Comparison of ENCODE assay signal across 17 mouse cellular contexts in genomic region chr10:117103854-117104598, GRCm38 (mm10). TPM values are rescaled to one million over a fixed set of nuclear protein-coding genes. Genes with fewer than 3 reads are reported as not detected.
DNase-seq lines count a peak whose midpoint lies in the region; ATAC-seq and TF ChIP-seq lines count a peak whose summit lies in the region.
"Had no signal": no experiment of that assay in that cellular context is flagged by ENCODE, and none has a peak within 500 bp of the region (broad histone marks: within the 10 kb centered on the region; RNA-seq: fewer than 3 reads in every experiment).

No protein-coding gene starts in this region.

- in situ Hi-C loops in CH12.LX (cut with MboI; ENCODE audit: low pct_ligation_motif_present, low pct_unique_long_range_greater_than_20kb, low sequenced_read_pairs), result no loop called here

- TF ChIP-seq EP300 in CH12.LX (IDR thresholded peaks at IDR 0.05; ENCODE audit: low read length), result no peak

- H3K4me1 ChIP-seq in heart, embryonic 16.5 days (ENCODE audit: control insufficient read depth, insufficient read depth, low read length), result peaks cover 38% of the 10 kb centered on the region
- H3K4me1 ChIP-seq in CH12.LX (ENCODE audit: control insufficient read depth in 1 of 2, insufficient read depth in 2 of 2), result peaks cover 0 to 56% of the 10 kb centered on the region in 2 experiments; a peak in 2 of 4 replicates
- peaks cover 28% of the 10 kb centered on the region for H3K4me1 ChIP-seq in intestine, embryonic 15.5 days (replicated peaks)

- intact Hi-C loops in heart, postnatal 14 days (cut with DNase I), result no loop called here

- H3K9me3 ChIP-seq in heart, embryonic 16.5 days (replicated peaks; ENCODE audit: control insufficient read depth, low read length), result no peaks in the 10 kb centered on the region
- no peaks in the 10 kb centered on the region for H3K9me3 ChIP-seq in CH12.LX (replicated peaks; ENCODE audit: low read length)
- H3K9me3 ChIP-seq in intestine, embryonic 15.5 days, result no peaks in the 10 kb centered on the region
- H3K9me3 ChIP-seq: embryonic facial prominence, embryonic 12.5 days; forebrain, embryonic 15.5 days had no signal

- H3K79me2 ChIP-seq in CH12.LX (replicated peaks; ENCODE audit: control insufficient read depth, extremely low read depth, insufficient read depth, poor library complexity, severe bottlenecking), result peaks cover 2% of the 10 kb centered on the region; the same call in 1 of the 2 replicates

- no peak for DNase-seq in heart, postnatal 14 days
- peak; percentile 67 for DNase-seq in CH12.LX (ENCODE audit: extremely low read depth)
- DNase-seq in right cerebral cortex, postnatal 25 days, result no peak
- DNase-seq in gastrocnemius, postnatal 4 days (ENCODE audit: low spot score in 2 of 2), result no peak
- DNase-seq: cerebellum, adult 18-20 months; gastrocnemius, postnatal 25 days; kidney, postnatal 4 days; thymus, adult 2 months had no signal

- dilution Hi-C loops in CH12.LX (cut with MboI; ENCODE audit: extremely low pct_ligation_motif_present, extremely low pct_unique_long_range_greater_than_20kb, low sequenced_read_pairs), result no loop called here

- no peaks in the 10 kb centered on the region for H3K27me3 ChIP-seq in heart, embryonic 16.5 days (ENCODE audit: control insufficient read depth, insufficient read depth, low read length)
- H3K27me3 ChIP-seq in CH12.LX (replicated peaks), result no peaks in the 10 kb centered on the region
- no peaks in the 10 kb centered on the region for H3K27me3 ChIP-seq in intestine, embryonic 15.5 days (replicated peaks)
- H3K27me3 ChIP-seq: embryonic facial prominence, embryonic 12.5 days; forebrain, embryonic 15.5 days had no signal

- no peak overlapping the region for H3K4me3 ChIP-seq in heart, embryonic 16.5 days (ENCODE audit: low read length)
- H3K4me3 ChIP-seq in CH12.LX (replicated peaks in 1 of 3; ENCODE audit: low read depth in 2 of 3, low read length in 2 of 3, poor library complexity in 1 of 3), result no peak overlapping the region
- H3K4me3 ChIP-seq in intestine, embryonic 15.5 days (replicated peaks), result no peak overlapping the region
- H3K4me3 ChIP-seq: embryonic facial prominence, embryonic 12.5 days; forebrain, embryonic 15.5 days had no signal

- no peak for TF ChIP-seq RAD21 in CH12.LX (IDR thresholded peaks at IDR 0.05; ENCODE audit: low read depth, low read length)

- peak overlapping the region; percentile 58 for H3K27ac ChIP-seq in heart, embryonic 16.5 days (ENCODE audit: low read length)
- no peak overlapping the region for H3K27ac ChIP-seq in CH12.LX (ENCODE audit: insufficient read depth, low read depth)
- peak overlapping the region; percentile 44; the same call in 1 of the 2 replicates for H3K27ac ChIP-seq in intestine, embryonic 15.5 days
- H3K27ac ChIP-seq: embryonic facial prominence, embryonic 12.5 days; forebrain, embryonic 15.5 days; hindbrain, postnatal 0 days had no signal

- 0 out of 2 replicates have a peak, but pooled peaks cover 3% of the 10 kb centered on the region for H3K36me3 ChIP-seq in heart, embryonic 16.5 days (ENCODE audit: control insufficient read depth, insufficient read depth)
- peaks cover 0 to 9% of the 10 kb centered on the region in 2 experiments for H3K36me3 ChIP-seq in CH12.LX (replicated peaks in 1 of 2; ENCODE audit: control insufficient read depth in 1 of 2, insufficient read depth in 1 of 2, low read length in 1 of 2)
- no peaks in the 10 kb centered on the region for H3K36me3 ChIP-seq in intestine, embryonic 15.5 days
- H3K36me3 ChIP-seq: embryonic facial prominence, embryonic 12.5 days; forebrain, embryonic 15.5 days had no signal

- no peak for TF ChIP-seq POLR2A in CH12.LX (IDR thresholded peaks at IDR 0.05; ENCODE audit: low read depth, low read length)

- H3K4me2 ChIP-seq in heart, embryonic 16.5 days (ENCODE audit: low read depth, low read length), result no peak overlapping the region
- H3K4me2 ChIP-seq in CH12.LX (ENCODE audit: insufficient read depth, low read depth, poor library complexity, severe bottlenecking), result no peak overlapping the region
- no peak overlapping the region for H3K4me2 ChIP-seq in intestine, embryonic 15.5 days (replicated peaks)
- H3K4me2 ChIP-seq: embryonic facial prominence, embryonic 12.5 days; forebrain, embryonic 15.5 days had no signal

- H3K9ac ChIP-seq in heart, embryonic 16.5 days (ENCODE audit: low read length), result no peak overlapping the region
- no peak overlapping the region for H3K9ac ChIP-seq in CH12.LX (ENCODE audit: insufficient read depth, low read depth)
- no peak overlapping the region for H3K9ac ChIP-seq in intestine, embryonic 15.5 days
- H3K9ac ChIP-seq: embryonic facial prominence, embryonic 12.5 days; forebrain, embryonic 15.5 days had no signal

- TF ChIP-seq CTCF in CH12.LX (conservative IDR thresholded peaks at IDR 0.05 in 1 of 2, IDR thresholded peaks at IDR 0.05 in 1 of 2; ENCODE audit: low read depth in 2 of 2, low read length in 2 of 2), result no peak

- ATAC-seq in heart, embryonic 16.5 days (replicated peaks; ENCODE audit: extremely low read depth, insufficient read depth, low FRiP score), result no peak
- ATAC-seq in intestine, embryonic 15.5 days, result peak; percentile 71
- peak; percentile 33; the same call in 1 of the 2 replicates for ATAC-seq in megakaryocyte-erythroid progenitor cell, adult 5-6 weeks (replicated peaks; ENCODE audit: low FRiP score, low TSS enrichment, poor library complexity, severe bottlenecking)
- ATAC-seq: forebrain, embryonic 15.5 days; hindbrain, postnatal 0 days had no signal

TF ChIP-seq in CH12.LX, 34 proteins besides CTCF, POLR2A, EP300 and RAD21:
- TF ChIP-seq MXI1 (IDR thresholded peaks at IDR 0.05; ENCODE audit: low read depth, low read length), result no peak
- TF ChIP-seq SMC3 (IDR thresholded peaks at IDR 0.05; ENCODE audit: low read depth, low read length), result no peak
- 0 out of 2 replicates have a peak, but pooled peaks have one; percentile 19 for TF ChIP-seq IRF4 (IDR thresholded peaks at IDR 0.05; ENCODE audit: low read depth, low read length)
- no peak for TF ChIP-seq TCF12 (IDR thresholded peaks at IDR 0.05; ENCODE audit: low read depth, low read length)
- TF ChIP-seq ZKSCAN1 (IDR thresholded peaks at IDR 0.05; ENCODE audit: borderline replicate concordance, low read depth, low read length), result no peak

RNA-seq across cellular contexts. Expression of gene Cct2, which starts 40.4 kb away (rescaled TPM):
- 167 and 185 TPM in 2 replicates for polyA plus RNA-seq in heart, embryonic 16.5 days (2015; fragmentation: Nextera tagmentation; extraction: Ambion mirVana)
- total RNA-seq in heart, postnatal 14 days (2021), result 100 to 1,000 TPM; 121 to 137 TPM
- total RNA-seq in CH12.LX (2012; rRNA removed), result 448 and 469 TPM in 2 replicates
- total RNA-seq in CH12.LX (2014; rRNA removed), result 901 and 1,012 TPM in 2 replicates
- polyA plus RNA-seq in CH12.LX (2012; ENCODE audit: insufficient read length, low read depth), result 723 and 889 TPM in 2 replicates
- polyA plus RNA-seq in intestine, embryonic 15.5 days (2015; fragmentation: Nextera tagmentation; extraction: Ambion mirVana), result 238 and 258 TPM in 2 replicates
- 545 and 559 TPM in 2 replicates for total RNA-seq in megakaryocyte-erythroid progenitor cell, adult 5-6 weeks (2014; fragmentation: Nextera tagmentation)
- total RNA-seq in megakaryocyte-erythroid progenitor cell, adult 5-6 weeks (2017), result 707 and 779 TPM in 2 replicates
- total RNA-seq in gastrocnemius, postnatal 4 days (2021), result 100 to 1,000 TPM; 218 to 224 TPM

RNA-seq across cellular contexts. Expression of gene Frs2, which starts 44.3 kb away (rescaled TPM):
- 16.1 and 17.5 TPM in 2 replicates for polyA plus RNA-seq in heart, embryonic 16.5 days (2015; fragmentation: Nextera tagmentation; extraction: Ambion mirVana)
- 10 to 100 TPM; 17.9 to 19.5 TPM for total RNA-seq in heart, postnatal 14 days (2021)
- total RNA-seq in CH12.LX (2012; rRNA removed), result 5.6 and 5.7 TPM in 2 replicates
- total RNA-seq in CH12.LX (2014; rRNA removed), result 3.8 and 4.3 TPM in 2 replicates
- polyA plus RNA-seq in CH12.LX (2012; ENCODE audit: insufficient read length, low read depth), result 10.3 and 10.4 TPM in 2 replicates
- polyA plus RNA-seq in intestine, embryonic 15.5 days (2015; fragmentation: Nextera tagmentation; extraction: Ambion mirVana), result 14.2 and 16.8 TPM in 2 replicates
- 20.7 and 22.7 TPM in 2 replicates for total RNA-seq in megakaryocyte-erythroid progenitor cell, adult 5-6 weeks (2014; fragmentation: Nextera tagmentation)
- total RNA-seq in megakaryocyte-erythroid progenitor cell, adult 5-6 weeks (2017), result 9.6 and 22.9 TPM in 2 replicates
- 10 to 100 TPM; 15.4 to 17.7 TPM for total RNA-seq in gastrocnemius, postnatal 4 days (2021)

RNA-seq across cellular contexts. Expression of gene Lrrc10, which starts 58.9 kb away (rescaled TPM):
- 60.4 and 62.1 TPM in 2 replicates for polyA plus RNA-seq in heart, embryonic 16.5 days (2015; fragmentation: Nextera tagmentation; extraction: Ambion mirVana)
- total RNA-seq in heart, postnatal 14 days (2021), result 100 to 1,000 TPM; 247 to 264 TPM
- total RNA-seq in CH12.LX (2012; rRNA removed) (not detected in 2 replicates), CH12.LX (2014; rRNA removed) (not detected in 2 replicates)
- not detected in 2 replicates for polyA plus RNA-seq in CH12.LX (2012; ENCODE audit: insufficient read length, low read depth)
- not detected in 2 replicates for polyA plus RNA-seq in intestine, embryonic 15.5 days (2015; fragmentation: Nextera tagmentation; extraction: Ambion mirVana)
- not detected in 2 replicates for total RNA-seq in megakaryocyte-erythroid progenitor cell, adult 5-6 weeks (2014; fragmentation: Nextera tagmentation)
- not detected in 2 replicates for total RNA-seq in megakaryocyte-erythroid progenitor cell, adult 5-6 weeks (2017)
- under 1 TPM; 0.18 to 0.20 TPM for total RNA-seq in gastrocnemius, postnatal 4 days (2021)
- total RNA-seq: adrenal gland, postnatal 4 days; gastrocnemius, postnatal 25 days; left cerebral cortex, adult 18-20 months had no signal
- polyA plus RNA-seq: embryonic facial prominence, embryonic 12.5 days; forebrain, embryonic 15.5 days; hindbrain, postnatal 0 days; small intestine, adult 2 months had no signal

Comparison
In these comparisons a context has a peak if more than half of its experiments do, and no peak if none do; other contexts are left out.
1. RNA of gene Lrrc10, which starts 58.9 kb away (total RNA-seq): 247 to 264 TPM in heart, postnatal 14 days; 0.18 to 0.20 TPM in gastrocnemius, postnatal 4 days, not detected in CH12.LX and not detected in megakaryocyte-erythroid progenitor cell, adult 5-6 weeks; every median in the first group is over 100 times any median in the second.